Comparison of ENCODE assay signal across 8 mouse cellular contexts in genomic region chr1:89939981-89940726, GRCm38 (mm10). TPM values are rescaled to one million over a fixed set of nuclear protein-coding genes. Genes with fewer than 3 reads are reported as not detected.
DNase-seq lines count a peak whose midpoint lies in the region; ATAC-seq lines count a peak whose summit lies in the region.

No protein-coding gene starts in this region.

- H3K36me3 ChIP-seq in midbrain, embryonic 12.5 days: no peaks in the 10 kb centered on the region
- H3K36me3 ChIP-seq in midbrain, embryonic 16.5 days (ENCODE audit: control insufficient read depth, insufficient read depth, low read length): no peaks in the 10 kb centered on the region

- H3K27me3 ChIP-seq in midbrain, embryonic 12.5 days: peaks cover 85% of the 10 kb centered on the region
- H3K27me3 ChIP-seq in midbrain, embryonic 16.5 days (ENCODE audit: control insufficient read depth, insufficient read depth, low read depth, low read length): peaks cover 67% of the 10 kb centered on the region

- 0 out of 2 replicates have a peak, but pooled peaks have one; percentile 19 for ATAC-seq in midbrain, embryonic 12.5 days (ENCODE audit: low FRiP score, low read depth)
- ATAC-seq in midbrain, embryonic 16.5 days: no peak

- H3K9ac ChIP-seq in midbrain, embryonic 12.5 days (replicated peaks): no peak overlapping the region
- no peak overlapping the region for H3K9ac ChIP-seq in midbrain, embryonic 16.5 days (ENCODE audit: low read depth, low read length)

- H3K27ac ChIP-seq in midbrain, embryonic 12.5 days (replicated peaks): no peak overlapping the region
- no peak overlapping the region for H3K27ac ChIP-seq in midbrain, embryonic 16.5 days (ENCODE audit: low read length)

- H3K4me1 ChIP-seq in midbrain, embryonic 12.5 days: peaks cover 28% of the 10 kb centered on the region
- H3K4me1 ChIP-seq in midbrain, embryonic 16.5 days (ENCODE audit: control insufficient read depth, insufficient read depth, low read length): peaks cover 16% of the 10 kb centered on the region; the same call in 1 of the 2 replicates

- no peaks in the 10 kb centered on the region for H3K9me3 ChIP-seq in midbrain, embryonic 12.5 days
- no peaks in the 10 kb centered on the region for H3K9me3 ChIP-seq in midbrain, embryonic 16.5 days (replicated peaks; ENCODE audit: control insufficient read depth, low read length, poor library complexity, severe bottlenecking)

- H3K4me2 ChIP-seq in midbrain, embryonic 12.5 days (replicated peaks): 0 out of 2 replicates have a peak overlapping the region, but pooled peaks have one; percentile 4
- no peak overlapping the region for H3K4me2 ChIP-seq in midbrain, embryonic 16.5 days (ENCODE audit: low read length)

- DNase-seq in cerebellum, postnatal 4 days (ENCODE audit: low spot score in 2 of 2): peak; percentile 80 to 87
- DNase-seq in heart, adult 18-20 months: peak; percentile 65 to 81
- DNase-seq in kidney, adult 11 months: peak; percentile 69
- DNase-seq in lung, adult 18-20 months: peak; percentile 74 to 80
- DNase-seq in retina, embryonic 14.5 days (ENCODE audit: low spot score): peak; percentile 84
- DNase-seq in urinary bladder, postnatal 25 days (ENCODE audit: low spot score): peak; percentile 68

- H3K4me3 ChIP-seq in midbrain, embryonic 12.5 days: no peak overlapping the region
- no peak overlapping the region for H3K4me3 ChIP-seq in midbrain, embryonic 16.5 days (ENCODE audit: low read depth, low read length)

- 5% methylated on average over 34 of the region's 34 CpGs for WGBS in midbrain, embryonic 12.5 days
- whole genome bisulfite sequencing in midbrain, embryonic 16.5 days: 4% methylated on average over 34 of the region's 34 CpGs

RNA-seq across cellular contexts. Expression of gene Gbx2, which starts 9.2 kb away (rescaled TPM):
- 29.7 and 39.2 TPM in 2 replicates for polyA plus RNA-seq in midbrain, embryonic 12.5 days (2016; fragmentation: Nextera tagmentation; extraction: Ambion mirVana)
- polyA plus RNA-seq in midbrain, embryonic 16.5 days (2015; fragmentation: Nextera tagmentation; extraction: Ambion mirVana): 29.7 and 62.2 TPM in 2 replicates
- total RNA-seq in heart, adult 18-20 months (2021): not detected
